Mouse (Mus musculus): ENCODE measurements around the gene Dapk3. TPM values are rescaled to one million over a fixed set of nuclear protein-coding genes. Genes with fewer than 3 reads are reported as not detected.
A peak's percentile ranks its signal among the peaks of the same experiment; 100 is the strongest.
"Not testable (repeated sequence)": the region's sequence is repeated elsewhere in the genome, so short reads cannot be mapped to it uniquely, and the experiment has no call there.

The Dapk3 gene
- polyA plus RNA-seq, 2 experiments from 2014 or later, result 1.3 to 2.6 TPM

- ATAC-seq, result no peak
Measured at GRCm38 (mm10) chr10:81179451-81180342, 3.1 kb upstream of the Dapk3 start.

GRCm38 (mm10) chr10:81180946-81181345 lies 1.9 kb upstream of the Dapk3 start:
- ATAC-seq, result no peak

- ATAC-seq, result not testable (repeated sequence)
Measured at GRCm38 (mm10) chr10:81181860-81182259, 945 bp upstream of the Dapk3 start.

GRCm38 (mm10) chr10:81183805-81184204 lies 1.0 kb downstream of the Dapk3 start, which contains the start of gene 4930442H23Rik:
TSS of gene 4930442H23Rik (minus strand) at chr10:81183849.
- no peak for ATAC-seq

GRCm38 (mm10) chr10:81184765-81185164 lies 2.0 kb downstream of the Dapk3 start:
- ATAC-seq, result no peak

GRCm38 (mm10) chr10:81187161-81187560 lies 4.4 kb downstream of the Dapk3 start:
- no peak for ATAC-seq

- ATAC-seq, result no peak
Measured at GRCm38 (mm10) chr10:81189821-81190220, 7.0 kb downstream of the Dapk3 start.

- ATAC-seq, result no peak
Measured at GRCm38 (mm10) chr10:81190236-81190911, 7.6 kb downstream of the Dapk3 start.

- no peak for ATAC-seq
Measured at GRCm38 (mm10) chr10:81190912-81191321, 8.1 kb downstream of the Dapk3 start.

GRCm38 (mm10) chr10:81191342-81191982 lies 8.7 kb downstream of the Dapk3 start:
- ATAC-seq, result no peak

- peak; percentile 78 for ATAC-seq
Measured at GRCm38 (mm10) chr10:81192270-81192967, 9.6 kb downstream of the Dapk3 start.

- ATAC-seq, result no peak
Measured at GRCm38 (mm10) chr10:81192968-81193501, 10.2 kb downstream of the Dapk3 start.

GRCm38 (mm10) chr10:81193991-81194774 lies 11.4 kb downstream of the Dapk3 start:
- ATAC-seq, result peak; percentile 45

GRCm38 (mm10) chr10:81195300-81195699 lies 12.5 kb downstream of the Dapk3 start:
- ATAC-seq, result no peak

- ATAC-seq, result no peak
Measured at GRCm38 (mm10) chr10:81196470-81197065, 13.8 kb downstream of the Dapk3 start.

- ATAC-seq, result no peak
Measured at GRCm38 (mm10) chr10:81197305-81197704, 14.5 kb downstream of the Dapk3 start.

- ATAC-seq, result peak; percentile 24
Measured at GRCm38 (mm10) chr10:81198230-81198629, 15.4 kb downstream of the Dapk3 start.

GRCm38 (mm10) chr10:81198990-81199389 lies 16.2 kb downstream of the Dapk3 start:
- ATAC-seq, result no peak

- ATAC-seq, result no peak
Measured at GRCm38 (mm10) chr10:81200141-81200540, 17.3 kb downstream of the Dapk3 start.

- no peak for ATAC-seq
Measured at GRCm38 (mm10) chr10:81200605-81201287, 17.9 kb downstream of the Dapk3 start.
